Mouse (Mus musculus) MEL (cell line): ENCODE results near the gene Ranbp3l. TPM values are rescaled to one million over a fixed set of nuclear protein-coding genes. Genes with fewer than 3 reads are reported as not detected.
A peak's percentile ranks its signal among the peaks of the same experiment; 100 is the strongest.

Experiments used
- DNase-seq: peaks from one replicate; pipeline ENCODE4 v3.0.0; 2011; ENCODE audit warnings: low read depth, low spot score
- H3K27ac ChIP-seq: 2 replicates; pipeline ENCODE4 v1.5.1; 2012; ENCODE audit warnings: low read depth, mild to moderate bottlenecking, control low read depth, low read length, moderate library complexity; ENCODE audit not compliant: control insufficient read depth
- H3K27me3 ChIP-seq, 2 experiments: fragments of 150-350 bp in 1 of 2; sonication (generic) in 1 of 2; 2 replicates each; pipeline ENCODE4 v1.6.1; 2012; ENCODE audit warnings: low read length in 2 of 2, mild to moderate bottlenecking in 2 of 2, improper control_type of control experiment in 1 of 2, moderate library complexity in 1 of 2; ENCODE audit not compliant: insufficient read depth in 2 of 2, control insufficient read depth in 1 of 2
- H3K36me3 ChIP-seq, 2 experiments: 2 replicates each; pipeline ENCODE4 v1.6.1; 2012 to 2014; ENCODE audit warnings: low read length in 2 of 2, improper control_type of control experiment in 1 of 2, inconsistent platforms in 1 of 2, mild to moderate bottlenecking in 1 of 2; ENCODE audit not compliant: insufficient read depth in 2 of 2, control insufficient read depth in 1 of 2
- H3K4me1 ChIP-seq, 2 experiments: fragments of 150-350 bp in 1 of 2; sonication (generic) in 1 of 2; 2 replicates each; pipeline ENCODE4 v1.6.1; 2012; ENCODE audit warnings: low read length in 2 of 2, improper control_type of control experiment in 1 of 2, mild to moderate bottlenecking in 1 of 2; ENCODE audit not compliant: insufficient read depth in 2 of 2, control insufficient read depth in 1 of 2
- H3K4me3 ChIP-seq, 2 experiments: fragments of 150-350 bp in 1 of 2; sonication (generic) in 1 of 2; 2 replicates each; pipeline ENCODE4 v1.5.1; 2012; ENCODE audit warnings: low read depth in 2 of 2, low read length in 2 of 2, mild to moderate bottlenecking in 2 of 2, moderate library complexity in 2 of 2, control low read depth in 1 of 2, improper control_type of control experiment in 1 of 2; ENCODE audit not compliant: control insufficient read depth in 1 of 2, insufficient read depth in 1 of 2
- H3K79me2 ChIP-seq: 2 replicates; pipeline ENCODE4 v1.6.1; 2012; ENCODE audit warnings: mild to moderate bottlenecking, low read length, moderate library complexity; ENCODE audit not compliant: control insufficient read depth, poor library complexity, insufficient read depth
- H3K9ac ChIP-seq: 2 replicates; pipeline ENCODE4 v1.6.1; 2012; ENCODE audit warnings: low read depth, mild to moderate bottlenecking, control low read depth, low read length, moderate library complexity; ENCODE audit not compliant: control insufficient read depth, poor library complexity, severe bottlenecking
- H3K9me3 ChIP-seq: fragments of 150-350 bp; sonication (generic); replicated peaks from 2 replicates; pipeline ENCODE4 v1.6.1; 2012; ENCODE audit warnings: mild to moderate bottlenecking, low read length, improper control_type of control experiment, moderate library complexity; ENCODE audit not compliant: insufficient read depth
- BHLHE40 ChIP-seq: IDR thresholded peaks from 2 replicates; pipeline ENCODE4 v1.6.1; 2012; ENCODE audit warnings: low read depth, mild to moderate bottlenecking, inconsistent platforms, low read length, improper control_type of control experiment, borderline replicate concordance
- CHD1 ChIP-seq: IDR thresholded peaks from 2 replicates; pipeline ENCODE4 v1.6.1; 2012; ENCODE audit warnings: low read depth, mild to moderate bottlenecking, inconsistent platforms, low read length, improper control_type of control experiment
- CHD2 ChIP-seq: IDR thresholded peaks from 2 replicates; pipeline ENCODE4 v1.6.1; 2011; ENCODE audit warnings: low read length, improper control_type of control experiment
- CTCF ChIP-seq, 3 experiments: IDR thresholded peaks in 2 of 3; conservative IDR thresholded peaks in 1 of 3; 2 replicates each; pipeline ENCODE4 v1.5.1; 2011 to 2012; ENCODE audit warnings: low read length in 3 of 3, low read depth in 2 of 3, mild to moderate bottlenecking in 2 of 3, improper control_type of control experiment in 1 of 3, inconsistent platforms in 1 of 3, mixed read lengths in 1 of 3, moderate library complexity in 1 of 3; ENCODE audit not compliant: control insufficient read depth in 1 of 3, insufficient read depth in 1 of 3, poor library complexity in 1 of 3, severe bottlenecking in 1 of 3
- E2F4 ChIP-seq: IDR thresholded peaks from 2 replicates; pipeline ENCODE4 v1.6.1; 2011; ENCODE audit warnings: low read depth, low read length, improper control_type of control experiment, borderline replicate concordance
- ELF1 ChIP-seq: IDR thresholded peaks from 2 replicates; pipeline ENCODE4 v1.6.1; 2014; ENCODE audit warnings: low read depth, mild to moderate bottlenecking, inconsistent platforms, low read length, improper control_type of control experiment, moderate library complexity
- EP300 ChIP-seq, 2 experiments: IDR thresholded peaks; 2 replicates each; pipeline ENCODE4 v1.6.1; 2011; ENCODE audit warnings: improper control_type of control experiment in 2 of 2, low read length in 2 of 2, low read depth in 1 of 2, mild to moderate bottlenecking in 1 of 2
- ETS1 ChIP-seq: IDR thresholded peaks from 2 replicates; pipeline ENCODE4 v1.6.1; 2012; ENCODE audit warnings: low read depth, mild to moderate bottlenecking, inconsistent platforms, low read length, improper control_type of control experiment, moderate library complexity
- GABPA ChIP-seq: IDR thresholded peaks from 2 replicates; pipeline ENCODE4 v1.6.1; 2012; ENCODE audit warnings: low read depth, mild to moderate bottlenecking, inconsistent platforms, low read length, improper control_type of control experiment, moderate library complexity
- GATA1 ChIP-seq: IDR thresholded peaks from 2 replicates; pipeline ENCODE4 v1.6.1; 2011; ENCODE audit warnings: low read depth, low read length, improper control_type of control experiment
- KAT2A ChIP-seq: conservative IDR thresholded peaks from 2 replicates; pipeline ENCODE4 v1.6.1; 2012; ENCODE audit warnings: low read depth, low read length, improper control_type of control experiment, inconsistent platforms
- MAFK ChIP-seq: IDR thresholded peaks from 2 replicates; pipeline ENCODE4 v1.6.1; 2011; ENCODE audit warnings: low read depth, mild to moderate bottlenecking, low read length, improper control_type of control experiment, borderline replicate concordance
- MAX ChIP-seq: IDR thresholded peaks from 2 replicates; pipeline ENCODE4 v1.6.1; 2011; ENCODE audit warnings: low read length, improper control_type of control experiment
- MAZ ChIP-seq: IDR thresholded peaks from 2 replicates; pipeline ENCODE4 v1.6.1; 2012; ENCODE audit warnings: low read depth, mild to moderate bottlenecking, inconsistent platforms, low read length, improper control_type of control experiment
- MXI1 ChIP-seq: IDR thresholded peaks from 2 replicates; pipeline ENCODE4 v1.6.1; 2011; ENCODE audit warnings: mild to moderate bottlenecking, low read depth, low read length, improper control_type of control experiment
- MYC ChIP-seq: IDR thresholded peaks from 2 replicates; pipeline ENCODE4 v1.6.1; 2011; ENCODE audit warnings: low read depth, mild to moderate bottlenecking, low read length, improper control_type of control experiment, moderate library complexity
- NELFE ChIP-seq: IDR thresholded peaks from 2 replicates; pipeline ENCODE4 v1.6.1; 2011; ENCODE audit warnings: low read depth, low read length, improper control_type of control experiment
- NRF1 ChIP-seq: IDR thresholded peaks from 2 replicates; pipeline ENCODE4 v1.6.1; 2014; ENCODE audit warnings: low read depth, mild to moderate bottlenecking, inconsistent platforms, low read length, improper control_type of control experiment, moderate library complexity; ENCODE audit not compliant: poor library complexity, insufficient read depth, severe bottlenecking
- POLR2A ChIP-seq, 2 experiments: IDR thresholded peaks; 2 replicates each; pipeline ENCODE4 v1.6.1; 2011 to 2012; ENCODE audit warnings: low read length in 2 of 2, mild to moderate bottlenecking in 2 of 2, control low read depth in 1 of 2, improper control_type of control experiment in 1 of 2, low read depth in 1 of 2, moderate library complexity in 1 of 2; ENCODE audit not compliant: control insufficient read depth in 1 of 2, insufficient read depth in 1 of 2, poor library complexity in 1 of 2
- POLR2AphosphoS2 ChIP-seq: IDR thresholded peaks from 2 replicates; pipeline ENCODE4 v1.6.1; 2011; ENCODE audit warnings: low read length, improper control_type of control experiment
- POLR2AphosphoS5 ChIP-seq: IDR thresholded peaks from 2 replicates; pipeline ENCODE4 v1.6.1; 2012; ENCODE audit warnings: low read depth, borderline replicate concordance, mild to moderate bottlenecking, inconsistent platforms, low read length, moderate library complexity, mixed read lengths
- RAD21 ChIP-seq: IDR thresholded peaks from 2 replicates; pipeline ENCODE4 v1.6.1; 2011; ENCODE audit warnings: mild to moderate bottlenecking, low read depth, low read length, improper control_type of control experiment
- RCOR1 ChIP-seq: IDR thresholded peaks from 2 replicates; pipeline ENCODE4 v1.6.1; 2012; ENCODE audit warnings: low read depth, mild to moderate bottlenecking, inconsistent platforms, low read length, improper control_type of control experiment
- SIN3A ChIP-seq: IDR thresholded peaks from 2 replicates; pipeline ENCODE4 v1.6.1; 2012; ENCODE audit warnings: low read length, improper control_type of control experiment, inconsistent platforms
- SMC3 ChIP-seq: IDR thresholded peaks from 2 replicates; pipeline ENCODE4 v1.6.1; 2011; ENCODE audit warnings: low read depth, low read length, improper control_type of control experiment
- TAL1 ChIP-seq: IDR thresholded peaks from 2 replicates; pipeline ENCODE4 v1.6.1; 2012; ENCODE audit warnings: mild to moderate bottlenecking, inconsistent platforms, low read length, moderate library complexity, mixed read lengths
- TBP ChIP-seq: IDR thresholded peaks from 2 replicates; pipeline ENCODE4 v1.8.0; 2011; ENCODE audit warnings: low read depth, low read length, improper control_type of control experiment
- TCF12 ChIP-seq: IDR thresholded peaks from 2 replicates; pipeline ENCODE4 v1.6.1; 2014; ENCODE audit warnings: low read depth, mild to moderate bottlenecking, inconsistent platforms, low read length, improper control_type of control experiment, moderate library complexity
- UBTF ChIP-seq: IDR thresholded peaks from 2 replicates; pipeline ENCODE4 v1.6.1; 2012; ENCODE audit warnings: low read depth, mild to moderate bottlenecking, inconsistent platforms, low read length, improper control_type of control experiment, moderate library complexity, borderline replicate concordance; ENCODE audit not compliant: insufficient read depth
- USF1 ChIP-seq: IDR thresholded peaks from 2 replicates; pipeline ENCODE4 v1.6.1; 2014; ENCODE audit warnings: low read depth, mild to moderate bottlenecking, inconsistent platforms, low read length, improper control_type of control experiment, moderate library complexity
- USF2 ChIP-seq, 2 experiments: IDR thresholded peaks; 2 replicates each; pipeline ENCODE4 v1.6.1; 2011 to 2012; ENCODE audit warnings: improper control_type of control experiment in 2 of 2, low read length in 2 of 2, borderline replicate concordance in 1 of 2, inconsistent platforms in 1 of 2, low read depth in 1 of 2, mild to moderate bottlenecking in 1 of 2; ENCODE audit not compliant: insufficient read depth in 1 of 2
- ZKSCAN1 ChIP-seq: IDR thresholded peaks from 2 replicates; pipeline ENCODE4 v1.6.1; 2012; ENCODE audit warnings: low read depth, mild to moderate bottlenecking, inconsistent platforms, low read length, improper control_type of control experiment, moderate library complexity
- ZMIZ1 ChIP-seq: IDR thresholded peaks from 2 replicates; pipeline ENCODE4 v1.6.1; 2012; ENCODE audit warnings: low read depth, mild to moderate bottlenecking, inconsistent platforms, low read length, improper control_type of control experiment, moderate library complexity
- polyA plus RNA-seq, 2 experiments: library from polyadenylated mRNA; stranded (reverse) in 1 of 2; unstranded in 1 of 2; fragments of >175 nt in 1 of 2; fragments of >200 nt in 1 of 2; gene quantifications; 2 replicates each; pipeline versions ENCODE4 v1.2.1 to v1.2.4; 2012; ENCODE audit warnings: low replicate concordance in 2 of 2, low read depth in 1 of 2; ENCODE audit not compliant: insufficient read length in 2 of 2, insufficient read depth in 1 of 2, missing spikeins in 1 of 2
- total RNA-seq: library from RNA; depleted of rRNA; stranded (reverse); fragments of 300-350 nt; gene quantifications from 2 replicates; pipeline ENCODE4 v1.2.3, GENCODE M21; 2012

The Ranbp3l gene
- total and polyA plus RNA-seq, 3 experiments = 0.06 TPM; not detected in 2

- TF ChIP-seq ETS1 = no peak; the same call in none of the 2 replicates
- TF ChIP-seq POLR2A (IDR thresholded peaks at IDR 0.05; ENCODE audit: control insufficient read depth in 1 of 2, insufficient read depth in 1 of 2, low read depth in 1 of 2, low read length in 2 of 2, poor library complexity in 1 of 2) = no peak; a peak in 1 of 4 replicates
- no peak; the same call in 1 of the 2 replicates for TF ChIP-seq MXI1
- TF ChIP-seq ZMIZ1 = peak; percentile 32; the same call in 1 of the 2 replicates
- no peak for TF ChIP-seq ZKSCAN1
- TF ChIP-seq NRF1 = no peak
- no peak; the same call in 1 of the 2 replicates for TF ChIP-seq KAT2A
These were observed 104.9 kb downstream of the Ranbp3l start (continued) for GRCm38 (mm10) chr15:9072630-9073029.

- Histone ChIP-seq H3K27ac (peak overlapping the region; percentile 100), H3K4me3 (peak overlapping the region; percentile 95 to 98), H3K27me3 (no peaks in the 10 kb centered on the region), H3K4me1 (peaks cover 27 to 28% of the 10 kb centered on the region in 2 experiments), H3K9me3 (no peaks in the 10 kb centered on the region), H3K79me2 (peaks cover 62% of the 10 kb centered on the region), H3K36me3 (peaks cover 2 to 41% of the 10 kb centered on the region in 2 experiments), H3K9ac (peak overlapping the region; percentile 97)
- DNase-seq = peak; percentile 64
- TF ChIP-seq MYC (no peak), MAX (no peak), TCF12 (no peak), ZKSCAN1 (no peak), ETS1 (0 out of 2 replicates have a peak, but pooled peaks have one; percentile 30), POLR2AphosphoS2 (no peak), E2F4 (no peak), RCOR1 (no peak; the same call in 1 of the 2 replicates), MAZ (no peak), NELFE (no peak; the same call in 1 of the 2 replicates), SIN3A (peak; percentile 13; the same call in 1 of the 2 replicates), USF2 (IDR thresholded peaks at IDR 0.05; ENCODE audit: borderline replicate concordance in 1 of 2, insufficient read depth in 1 of 2, low read depth in 1 of 2, low read length in 2 of 2) (no peak), POLR2A (IDR thresholded peaks at IDR 0.05; ENCODE audit: control insufficient read depth in 1 of 2, insufficient read depth in 1 of 2, low read depth in 1 of 2, low read length in 2 of 2, poor library complexity in 1 of 2) (no peak), KAT2A (no peak), GABPA (no peak), ELF1 (no peak), RAD21 (no peak), CHD1 (peak; percentile 90), EP300 (IDR thresholded peaks at IDR 0.05; ENCODE audit: low read depth in 1 of 2, low read length in 2 of 2) (no peak; a peak in 1 of 4 replicates), MAFK (no peak), BHLHE40 (peak; percentile 81), TBP (0 out of 2 replicates have a peak, but pooled peaks have one; percentile 47), GATA1 (no peak), ZMIZ1 (no peak), NRF1 (no peak), CTCF (IDR thresholded peaks at IDR 0.05 in 2 of 3, conservative IDR thresholded peaks at IDR 0.05 in 1 of 3; ENCODE audit: control insufficient read depth in 1 of 3, insufficient read depth in 1 of 3, low read depth in 2 of 3, low read length in 3 of 3, poor library complexity in 1 of 3, severe bottlenecking in 1 of 3) (no peak), POLR2AphosphoS5 (no peak), UBTF (no peak), CHD2 (no peak), MXI1 (no peak), USF1 (no peak), SMC3 (no peak), TAL1 (no peak)
These were observed 105.4 kb downstream of the Ranbp3l start for GRCm38 (mm10) chr15:9073067-9073608.
